Mouse (Mus musculus) gonadal fat pad, adult 2 months (tissue): ENCODE results near the gene Pacs1. TPM values are rescaled to one million over a fixed set of nuclear protein-coding genes. Genes with fewer than 3 reads are reported as not detected.
A peak's percentile ranks its signal among the peaks of the same experiment; 100 is the strongest.
"Not testable (repeated sequence)": the region's sequence is repeated elsewhere in the genome, so short reads cannot be mapped to it uniquely, and the experiment has no call there.

ENCODE experiments used
- DNase-seq: peaks from one replicate; pipeline ENCODE4 v3.0.0-alpha.2; 2012; ENCODE audit warnings: low read depth
- polyA plus RNA-seq: library from polyadenylated mRNA; depleted of rRNA; stranded (reverse); fragments of >200 nt; gene quantifications from 2 replicates; pipeline ENCODE4 v1.2.3, GENCODE M21; 2012; rRNA removed

Gene Pacs1
- polyA plus RNA-seq, 1 experiment, result 21.8 TPM

GRCm38 (mm10) chr19:5095887-5096474, 176.9 kb downstream of the Pacs1 start:
- DNase-seq, result no peak

GRCm38 (mm10) chr19:5094746-5095417, 178.0 kb downstream of the Pacs1 start:
- no peak for DNase-seq

- no peak for DNase-seq
Measured at GRCm38 (mm10) chr19:5094243-5094632, 178.7 kb downstream of the Pacs1 start.

- DNase-seq, result no peak
Measured at GRCm38 (mm10) chr19:5093481-5094242, 179.3 kb downstream of the Pacs1 start.

- DNase-seq, result no peak
Measured at GRCm38 (mm10) chr19:5092083-5092482, 180.8 kb downstream of the Pacs1 start.

- DNase-seq, result no peak
Measured at GRCm38 (mm10) chr19:5089324-5089723, 183.6 kb downstream of the Pacs1 start.

GRCm38 (mm10) chr19:5087884-5088728, 184.8 kb downstream of the Pacs1 start, which contains the start of gene Yif1a:
Yif1a (plus strand) TSS chr19:5088538.
- DNase-seq, result peak; percentile 96

GRCm38 (mm10) chr19:5086533-5086932, 186.4 kb downstream of the Pacs1 start:
- not testable (repeated sequence) for DNase-seq

- DNase-seq, result no peak
Measured at GRCm38 (mm10) chr19:5085145-5085863, 187.6 kb downstream of the Pacs1 start, which contains the start of gene Tmem151a. Tmem151a (minus strand) TSS chr19:5085531.

- no peak for DNase-seq
Measured at GRCm38 (mm10) chr19:5084834-5085144, 188.1 kb downstream of the Pacs1 start.

GRCm38 (mm10) chr19:5083961-5084833, 188.7 kb downstream of the Pacs1 start:
- DNase-seq, result no peak

Other genes starting within 250 kb of the Pacs1 start
- gene Slc29a2, start 249.3 kb downstream of the Pacs1 start, polyA plus RNA-seq, result 4.3 and 5.1 TPM in 2 replicates
- gene B4gat1, start 234.3 kb downstream of the Pacs1 start, polyA plus RNA-seq, result 28.6 and 30.4 TPM in 2 replicates
- gene AC124502.3, start 234.2 kb downstream of the Pacs1 start, polyA plus RNA-seq, result 0.34 and 0.65 TPM in 2 replicates
- gene Brms1, start 231.8 kb downstream of the Pacs1 start, polyA plus RNA-seq, result 33.0 TPM in 2 replicates
- 5.3 and 7.8 TPM in 2 replicates for gene Rin1, start 222.6 kb downstream of the Pacs1 start, polyA plus RNA-seq
- 27.7 and 39.6 TPM in 2 replicates for gene Cd248, start 205.0 kb downstream of the Pacs1 start, polyA plus RNA-seq
- 2.9 and 3.4 TPM in 2 replicates for gene Tmem151a, start 187.6 kb downstream of the Pacs1 start, polyA plus RNA-seq
- gene Yif1a, start 184.6 kb downstream of the Pacs1 start, polyA plus RNA-seq, result 174 and 196 TPM in 2 replicates
- 0.93 and 2.4 TPM in 2 replicates for gene Cnih2, start 174.6 kb downstream of the Pacs1 start, polyA plus RNA-seq
- gene Rab1b, start 166.0 kb downstream of the Pacs1 start, polyA plus RNA-seq, result 240 and 272 TPM in 2 replicates
- gene Klc2, start 154.6 kb downstream of the Pacs1 start, polyA plus RNA-seq, result 34.7 and 39.3 TPM in 2 replicates
- 61.2 and 82.0 TPM in 2 replicates for gene Sf3b2, start 22.3 kb upstream of the Pacs1 start, polyA plus RNA-seq
- gene Gal3st3, start 25.2 kb upstream of the Pacs1 start, polyA plus RNA-seq, result 1.4 and 3.3 TPM in 2 replicates
- gene Catsper1, start 62.6 kb upstream of the Pacs1 start, polyA plus RNA-seq, result 0.08 and 0.46 TPM in 2 replicates
- gene Cst6, start 76.5 kb upstream of the Pacs1 start, polyA plus RNA-seq, result 6.6 and 17.1 TPM in 2 replicates
- 19.9 and 20.4 TPM in 2 replicates for gene Eif1ad, start 93.6 kb upstream of the Pacs1 start, polyA plus RNA-seq
- 87.8 and 125 TPM in 2 replicates for gene Banf1, start 94.0 kb upstream of the Pacs1 start, polyA plus RNA-seq
- gene Sart1, start 115.6 kb upstream of the Pacs1 start, polyA plus RNA-seq, result 18.1 and 33.3 TPM in 2 replicates
- 1.9 and 2.0 TPM in 2 replicates for gene Tsga10ip, start 129.4 kb upstream of the Pacs1 start, polyA plus RNA-seq
- 136 and 167 TPM in 2 replicates for gene Drap1, start 151.9 kb upstream of the Pacs1 start, polyA plus RNA-seq
- 65.9 and 73.9 TPM in 2 replicates for gene AI837181, start 152.0 kb upstream of the Pacs1 start, polyA plus RNA-seq
- gene Fosl1, start 174.4 kb upstream of the Pacs1 start, polyA plus RNA-seq, result 0.24 and 0.38 TPM in 2 replicates
- gene Ccdc85b, start 184.8 kb upstream of the Pacs1 start, polyA plus RNA-seq, result 5.6 and 6.7 TPM in 2 replicates
- gene Fibp, start 187.5 kb upstream of the Pacs1 start, polyA plus RNA-seq, result 126 and 132 TPM in 2 replicates
- gene Ctsw, start 195.4 kb upstream of the Pacs1 start, polyA plus RNA-seq, result 2.2 and 2.3 TPM in 2 replicates
- 73.5 and 79.0 TPM in 2 replicates for gene Efemp2, start 200.8 kb upstream of the Pacs1 start, polyA plus RNA-seq
- 77.2 and 85.6 TPM in 2 replicates for gene Mus81, start 215.3 kb upstream of the Pacs1 start, polyA plus RNA-seq
- gene Cfl1, start 217.3 kb upstream of the Pacs1 start, polyA plus RNA-seq, result 410 and 421 TPM in 2 replicates
- gene 1700020D05Rik, start 230.7 kb upstream of the Pacs1 start, polyA plus RNA-seq, result 1.9 and 3.0 TPM in 2 replicates
- gene Snx32, start 237.4 kb upstream of the Pacs1 start, polyA plus RNA-seq, result 20.9 and 25.6 TPM in 2 replicates